Mouse (Mus musculus) hindbrain, postnatal 0 days (tissue): ENCODE results near the gene Clec2d. TPM values are rescaled to one million over a fixed set of nuclear protein-coding genes. Genes with fewer than 3 reads are reported as not detected.
"Not testable (repeated sequence)": the region's sequence is repeated elsewhere in the genome, so short reads cannot be mapped to it uniquely, and the experiment has no call there.

Source experiments
- ATAC-seq: fragments of 200-750 bp; cut with Nextera tagmentation; 2 replicates; pipeline ENCODE4 v1.8.0; 2017; ENCODE audit warnings: mild to moderate bottlenecking, moderate TSS enrichment, moderate library complexity
- DNase-seq: peaks from one replicate; pipeline ENCODE4 v3.0.0-alpha.2; 2015; ENCODE audit warnings: low spot score
- H3K27ac ChIP-seq: fragments of 300-500 bp; sonication (generic); 2 replicates; pipeline ENCODE4 v1.5.1; 2014; ENCODE audit warnings: mild to moderate bottlenecking
- H3K27me3 ChIP-seq: fragments of 300-500 bp; sonication (generic); 2 replicates; pipeline ENCODE4 v1.6.1; 2014; ENCODE audit warnings: low read length, mixed read lengths; ENCODE audit not compliant: insufficient read depth
- H3K36me3 ChIP-seq: fragments of 300-500 bp; sonication (generic); 2 replicates; pipeline ENCODE4 v1.6.1; 2014; ENCODE audit warnings: low read length, mixed read lengths; ENCODE audit not compliant: insufficient read depth
- H3K4me1 ChIP-seq: fragments of 300-500 bp; sonication (generic); 2 replicates; pipeline ENCODE4 v1.6.1; 2014; ENCODE audit warnings: antibody characterized with exemption, low read length, mixed read lengths; ENCODE audit not compliant: insufficient read depth
- H3K4me2 ChIP-seq: fragments of 300-500 bp; sonication (generic); 2 replicates; pipeline ENCODE4 v1.6.1; 2014; ENCODE audit warnings: low read depth, mild to moderate bottlenecking, low read length, moderate library complexity, mixed read lengths
- H3K4me3 ChIP-seq: fragments of 300-500 bp; sonication (generic); 2 replicates; pipeline ENCODE4 v1.5.1; 2014; ENCODE audit warnings: low read length
- H3K9ac ChIP-seq: fragments of 300-500 bp; sonication (generic); replicated peaks from 2 replicates; pipeline ENCODE4 v1.6.1; 2014; ENCODE audit warnings: mild to moderate bottlenecking, low read length, moderate library complexity, mixed read lengths
- H3K9me3 ChIP-seq: fragments of 300-500 bp; sonication (generic); 2 replicates; pipeline ENCODE4 v1.6.1; 2016; ENCODE audit warnings: low read length, mixed read lengths
- CTCF ChIP-seq: IDR thresholded peaks from 2 replicates; pipeline ENCODE4 v1.5.1; 2016; ENCODE audit warnings: antibody characterized with exemption, control low read depth, low read depth
- WGBS: fragments of 180-500 bp; shearing (Covaris S2); extraction: QIAGEN DNeasy Blood & Tissue Kit; methylation state at CpG from one replicate; pipeline ENCODE4 v1.1.7; 2014; 5-methylcytosine and 5-hydroxymethylcytosine counted together
- polyA plus RNA-seq: library from polyadenylated mRNA; unstranded; fragments of >200 nt; fragmentation: Nextera tagmentation; extraction: Ambion mirVana; gene quantifications from 2 replicates; pipeline ENCODE4 v1.2.1, GENCODE M21; 2015
- total RNA-seq: library from RNA; depleted of rRNA; stranded (reverse); fragments of >200 nt; gene quantifications from 2 replicates; pipeline ENCODE4 v1.2.3, GENCODE M21; 2014

Clec2d gene
- total and polyA plus RNA-seq, 2 experiments from 2014 or later, result 10.5 TPM; not detected in 1

GRCm38 (mm10) chr6:129179281-129179680, 1.1 kb upstream of the Clec2d start:
- Histone ChIP-seq H3K9me3 (no peaks in the 10 kb centered on the region), H3K36me3 (no peaks in the 10 kb centered on the region), H3K4me1 (no peaks in the 10 kb centered on the region), H3K4me2 (no peak overlapping the region), H3K27ac (no peak overlapping the region), H3K27me3 (no peaks in the 10 kb centered on the region), H3K4me3 (no peak overlapping the region), H3K9ac (no peak overlapping the region)
- DNase-seq, result no peak
- no peak for TF ChIP-seq CTCF
- WGBS, result 82% methylated on average over 2 of the region's 2 CpGs
- ATAC-seq, result no peak

- not testable (repeated sequence) for ATAC-seq, H3K36me3 ChIP-seq, H3K27ac ChIP-seq, H3K4me3 ChIP-seq, H3K9ac ChIP-seq, H3K27me3 ChIP-seq, H3K4me1 ChIP-seq, H3K9me3 ChIP-seq, DNase-seq, H3K4me2 ChIP-seq
- WGBS, result 75% methylated on average over 1 of the region's 1 CpGs
Observed at GRCm38 (mm10) chr6:129179831-129180230, 584 bp upstream of the Clec2d start.

GRCm38 (mm10) chr6:129181249-129181648, 834 bp downstream of the Clec2d start:
- no peak for DNase-seq
- WGBS, result 0% methylated on average over 1 of the region's 1 CpGs
- no peaks in the 10 kb centered on the region for H3K27me3 ChIP-seq
- H3K9ac ChIP-seq, result peak overlapping the region; percentile 52
- no peaks in the 10 kb centered on the region for H3K36me3 ChIP-seq
- H3K4me2 ChIP-seq, result peak overlapping the region; percentile 51
- peak overlapping the region; percentile 38 for H3K4me3 ChIP-seq
- TF ChIP-seq CTCF, result no peak
- no peak for ATAC-seq
- H3K27ac ChIP-seq, result peak overlapping the region; percentile 83
- no peaks in the 10 kb centered on the region for H3K4me1 ChIP-seq
- no peaks in the 10 kb centered on the region for H3K9me3 ChIP-seq

- H3K9ac ChIP-seq, result no peak overlapping the region
- H3K27me3 ChIP-seq, result no peaks in the 10 kb centered on the region
- no peak for TF ChIP-seq CTCF
- no peaks in the 10 kb centered on the region for H3K4me1 ChIP-seq
- no peak for ATAC-seq
- peak; percentile 3 for DNase-seq
- no peaks in the 10 kb centered on the region for H3K9me3 ChIP-seq
- peak overlapping the region; percentile 41 for H3K4me2 ChIP-seq
- H3K4me3 ChIP-seq, result peak overlapping the region; percentile 19; the same call in 1 of the 2 replicates
- no peaks in the 10 kb centered on the region for H3K36me3 ChIP-seq
- H3K27ac ChIP-seq, result no peak overlapping the region
Observed at GRCm38 (mm10) chr6:129181683-129182082, 1.3 kb downstream of the Clec2d start.

- H3K36me3 ChIP-seq, result no peaks in the 10 kb centered on the region
- no peak for TF ChIP-seq CTCF
- 0 out of 2 replicates have a peak overlapping the region, but pooled peaks have one; percentile 7 for H3K4me3 ChIP-seq
- ATAC-seq, result no peak
- H3K4me1 ChIP-seq, result no peaks in the 10 kb centered on the region
- no peak for DNase-seq
- no peak overlapping the region for H3K27ac ChIP-seq
- H3K4me2 ChIP-seq, result peak overlapping the region; percentile 33; the same call in 1 of the 2 replicates
- no peak overlapping the region for H3K9ac ChIP-seq
- H3K9me3 ChIP-seq, result no peaks in the 10 kb centered on the region
- no peaks in the 10 kb centered on the region for H3K27me3 ChIP-seq
- 86% methylated on average over 1 of the region's 1 CpGs for WGBS
Observed at GRCm38 (mm10) chr6:129182518-129182917, 2.1 kb downstream of the Clec2d start.

DNA sequence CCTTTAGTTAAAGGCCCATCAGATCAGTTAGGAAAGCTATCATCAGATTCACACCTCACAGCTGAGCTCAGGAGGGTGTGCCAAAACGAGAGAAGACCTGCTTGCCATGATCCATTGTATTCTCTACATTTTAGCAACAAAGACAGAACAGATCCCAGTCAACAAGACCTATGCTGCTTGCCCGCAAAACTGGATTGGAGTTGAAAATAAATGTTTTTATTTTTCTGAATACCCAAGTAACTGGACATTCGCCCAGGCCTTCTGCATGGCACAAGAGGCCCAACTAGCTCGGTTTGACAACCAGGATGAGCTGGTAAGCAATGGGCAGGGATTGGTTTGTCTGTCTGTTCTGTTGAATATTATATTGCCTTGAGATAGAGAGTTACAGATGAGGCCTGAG, 3.6 kb downstream of the Clec2d start:
- ATAC-seq, H3K4me3 ChIP-seq, H3K4me1 ChIP-seq, H3K9me3 ChIP-seq, H3K9ac ChIP-seq, H3K36me3 ChIP-seq, H3K4me2 ChIP-seq, H3K27me3 ChIP-seq, DNase-seq, H3K27ac ChIP-seq: not testable (repeated sequence)
- WGBS, result 94% methylated on average over 4 of the region's 4 CpGs

DNA sequence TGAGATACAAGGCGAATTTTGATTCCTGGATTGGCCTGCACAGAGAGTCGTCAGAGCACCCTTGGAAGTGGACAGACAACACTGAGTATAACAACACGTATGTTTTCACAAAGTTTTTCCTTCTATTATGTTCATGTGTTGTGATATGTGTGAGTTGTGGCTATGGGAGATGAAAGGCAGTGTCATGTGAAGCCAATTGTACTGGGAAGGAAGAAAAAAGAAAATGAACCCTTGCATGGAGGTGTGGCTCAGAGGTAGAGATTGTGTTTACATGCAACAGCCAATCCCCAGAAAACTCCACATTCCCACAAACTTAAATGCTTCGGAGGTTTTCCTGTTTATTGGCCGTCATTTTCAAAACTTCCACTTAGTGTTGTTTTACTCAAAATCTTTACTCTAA, 4.4 kb downstream of the Clec2d start:
- Histone ChIP-seq H3K9ac (no peak overlapping the region), H3K4me2 (no peak overlapping the region), H3K4me3 (no peak overlapping the region), H3K27me3 (no peaks in the 10 kb centered on the region), H3K9me3 (no peaks in the 10 kb centered on the region), H3K4me1 (no peaks in the 10 kb centered on the region), H3K36me3 (no peaks in the 10 kb centered on the region), H3K27ac (no peak overlapping the region)
- 88% methylated on average over 5 of the region's 5 CpGs for WGBS
- no peak for ATAC-seq
- no peak for DNase-seq
- no peak for TF ChIP-seq CTCF
